Mouse (Mus musculus): ENCODE measurements around the gene Zrsr1. TPM values are rescaled to one million over a fixed set of nuclear protein-coding genes. Genes with fewer than 3 reads are reported as not detected.

Zrsr1 gene
- polyA plus RNA-seq, 1 experiment: 5.6 TPM

- peak overlapping the region; percentile 46 for H3ac ChIP-seq (ENCODE audit: control insufficient read depth, insufficient read length)
- H3K79me2 ChIP-seq (ENCODE audit: control insufficient read depth, insufficient read depth): peaks cover 51% of the 10 kb centered on the region
- TF ChIP-seq POLR2AphosphoS2 (IDR thresholded peaks at IDR 0.05; ENCODE audit: insufficient read length, low read depth): no peak
- TF ChIP-seq MYOD1 (IDR thresholded peaks at IDR 0.05; ENCODE audit: control insufficient read depth in 1 of 3, insufficient read length in 2 of 3, low read depth in 2 of 3): no peak
- TF ChIP-seq POLR2A (IDR thresholded peaks at IDR 0.05; ENCODE audit: insufficient read length, low read depth): no peak
- TF ChIP-seq REST (IDR thresholded peaks at IDR 0.05; ENCODE audit: insufficient read depth, insufficient read length): no peak
- no peak for TF ChIP-seq USF1 (IDR thresholded peaks at IDR 0.05; ENCODE audit: low read depth)
- no peak for TF ChIP-seq SRF (IDR thresholded peaks at IDR 0.05; ENCODE audit: control insufficient read depth, insufficient read length, low read depth)
- no peaks in the 10 kb centered on the region for H3K27me3 ChIP-seq (ENCODE audit: control insufficient read depth, insufficient read depth, insufficient read length)
- H3K4me3 ChIP-seq: peak overlapping the region; percentile 86
- peak overlapping the region; percentile 74 for H3K4me2 ChIP-seq (ENCODE audit: low read depth)
- no peaks in the 10 kb centered on the region for H3K36me3 ChIP-seq (ENCODE audit: control insufficient read depth, insufficient read depth)
Observed at GRCm38 (mm10) chr11:22981543-22981950, 9.7 kb downstream of the Zrsr1 start.

- H3ac ChIP-seq (ENCODE audit: control insufficient read depth, insufficient read length): peak within 1 kb of the TSS; percentile 46
- peaks cover 44% of the 10 kb centered on the region for H3K79me2 ChIP-seq (ENCODE audit: control insufficient read depth, insufficient read depth)
- H3K36me3 ChIP-seq (ENCODE audit: control insufficient read depth, insufficient read depth): no peaks in the 10 kb centered on the region
- peak within 1 kb of the TSS; percentile 86 for H3K4me3 ChIP-seq
- H3K4me2 ChIP-seq (ENCODE audit: low read depth): peak within 1 kb of the TSS; percentile 74
- H3K27me3 ChIP-seq (ENCODE audit: control insufficient read depth, insufficient read depth, insufficient read length): no peaks in the 10 kb centered on the region
- TF ChIP-seq REST (IDR thresholded peaks at IDR 0.05; ENCODE audit: insufficient read depth, insufficient read length) (no peak), POLR2A (IDR thresholded peaks at IDR 0.05; ENCODE audit: insufficient read length, low read depth) (peak; percentile 89), POLR2AphosphoS2 (IDR thresholded peaks at IDR 0.05; ENCODE audit: insufficient read length, low read depth) (peak; percentile 92), TCF3 (IDR thresholded peaks at IDR 0.05; ENCODE audit: insufficient read length, low read depth) (no peak), CEBPB (IDR thresholded peaks at IDR 0.05; ENCODE audit: insufficient read depth, poor library complexity, severe bottlenecking) (no peak), MYOG (IDR thresholded peaks at IDR 0.05; ENCODE audit: control insufficient read depth in 1 of 3, insufficient read depth in 1 of 3, insufficient read length in 2 of 3, low read depth in 2 of 3) (peak in 1 of 3 experiments; percentile 36)
Observed at GRCm38 (mm10) chr11:22981984-22982757, 10.4 kb downstream of the Zrsr1 start, which contains the start of the genes Gm28048 and Commd1. Gm28048 (minus strand) TSS chr11:22982090. Commd1 (minus strand) TSS chr11:22982382.

- peaks cover 38% of the 10 kb centered on the region for H3K79me2 ChIP-seq (ENCODE audit: control insufficient read depth, insufficient read depth)
- TF ChIP-seq CEBPB (IDR thresholded peaks at IDR 0.05; ENCODE audit: insufficient read depth, poor library complexity, severe bottlenecking) (no peak), SRF (IDR thresholded peaks at IDR 0.05; ENCODE audit: control insufficient read depth, insufficient read length, low read depth) (no peak), TCF12 (IDR thresholded peaks at IDR 0.05; ENCODE audit: insufficient read depth, poor library complexity, severe bottlenecking) (no peak), TCF3 (IDR thresholded peaks at IDR 0.05; ENCODE audit: insufficient read length, low read depth) (no peak)
- no peaks in the 10 kb centered on the region for H3K36me3 ChIP-seq (ENCODE audit: control insufficient read depth, insufficient read depth)
- no peak overlapping the region for H3ac ChIP-seq (ENCODE audit: control insufficient read depth, insufficient read length)
- no peaks in the 10 kb centered on the region for H3K27me3 ChIP-seq (ENCODE audit: control insufficient read depth, insufficient read depth, insufficient read length)
- peak overlapping the region; percentile 86 for H3K4me3 ChIP-seq
- peak overlapping the region; percentile 74 for H3K4me2 ChIP-seq (ENCODE audit: low read depth)
Observed at GRCm38 (mm10) chr11:22982846-22983245, 11.0 kb downstream of the Zrsr1 start.

- Histone ChIP-seq H3K4me2 (ENCODE audit: low read depth) (no peak overlapping the region), H3K36me3 (ENCODE audit: control insufficient read depth, insufficient read depth) (no peaks in the 10 kb centered on the region), H3K4me3 (no peak overlapping the region), H3K79me2 (ENCODE audit: control insufficient read depth, insufficient read depth) (peaks cover 12% of the 10 kb centered on the region), H3ac (ENCODE audit: control insufficient read depth, insufficient read length) (no peak overlapping the region), H3K27me3 (ENCODE audit: control insufficient read depth, insufficient read depth, insufficient read length) (no peaks in the 10 kb centered on the region)
- TF ChIP-seq MYOD1 (IDR thresholded peaks at IDR 0.05; ENCODE audit: control insufficient read depth in 1 of 3, insufficient read length in 2 of 3, low read depth in 2 of 3): no peak
- no peak for TF ChIP-seq TCF12 (IDR thresholded peaks at IDR 0.05; ENCODE audit: insufficient read depth, poor library complexity, severe bottlenecking)
- no peak for TF ChIP-seq USF1 (IDR thresholded peaks at IDR 0.05; ENCODE audit: low read depth)
- no peak for TF ChIP-seq E2F4 (IDR thresholded peaks at IDR 0.05; ENCODE audit: insufficient read depth)
- no peak for TF ChIP-seq SRF (IDR thresholded peaks at IDR 0.05; ENCODE audit: control insufficient read depth, insufficient read length, low read depth)
- no peak for TF ChIP-seq POLR2AphosphoS2 (IDR thresholded peaks at IDR 0.05; ENCODE audit: insufficient read length, low read depth)
- TF ChIP-seq TCF3 (IDR thresholded peaks at IDR 0.05; ENCODE audit: insufficient read length, low read depth): no peak
- TF ChIP-seq MAX (IDR thresholded peaks at IDR 0.05; ENCODE audit: low read depth): no peak
- TF ChIP-seq REST (IDR thresholded peaks at IDR 0.05; ENCODE audit: insufficient read depth, insufficient read length): no peak
- no peak for TF ChIP-seq CEBPB (IDR thresholded peaks at IDR 0.05; ENCODE audit: insufficient read depth, poor library complexity, severe bottlenecking)
- TF ChIP-seq POLR2A (IDR thresholded peaks at IDR 0.05; ENCODE audit: insufficient read length, low read depth): no peak
- TF ChIP-seq MYOG (IDR thresholded peaks at IDR 0.05; ENCODE audit: control insufficient read depth in 1 of 3, insufficient read depth in 1 of 3, insufficient read length in 2 of 3, low read depth in 2 of 3): no peak
Observed at GRCm38 (mm10) chr11:22985510-22985909, 13.7 kb downstream of the Zrsr1 start.

- TF ChIP-seq TCF3 (IDR thresholded peaks at IDR 0.05; ENCODE audit: insufficient read length, low read depth): no peak
- TF ChIP-seq E2F4 (IDR thresholded peaks at IDR 0.05; ENCODE audit: insufficient read depth): no peak
- no peak for TF ChIP-seq POLR2AphosphoS2 (IDR thresholded peaks at IDR 0.05; ENCODE audit: insufficient read length, low read depth)
- no peak for TF ChIP-seq TCF12 (IDR thresholded peaks at IDR 0.05; ENCODE audit: insufficient read depth, poor library complexity, severe bottlenecking)
- TF ChIP-seq CEBPB (IDR thresholded peaks at IDR 0.05; ENCODE audit: insufficient read depth, poor library complexity, severe bottlenecking): no peak
- no peak for TF ChIP-seq MYOG (IDR thresholded peaks at IDR 0.05; ENCODE audit: control insufficient read depth in 1 of 3, insufficient read depth in 1 of 3, insufficient read length in 2 of 3, low read depth in 2 of 3)
- no peak for TF ChIP-seq MAX (IDR thresholded peaks at IDR 0.05; ENCODE audit: low read depth)
- no peak for TF ChIP-seq POLR2A (IDR thresholded peaks at IDR 0.05; ENCODE audit: insufficient read length, low read depth)
- TF ChIP-seq MYOD1 (IDR thresholded peaks at IDR 0.05; ENCODE audit: control insufficient read depth in 1 of 3, insufficient read length in 2 of 3, low read depth in 2 of 3): no peak
- no peak for TF ChIP-seq REST (IDR thresholded peaks at IDR 0.05; ENCODE audit: insufficient read depth, insufficient read length)
- no peak for TF ChIP-seq USF1 (IDR thresholded peaks at IDR 0.05; ENCODE audit: low read depth)
- TF ChIP-seq SRF (IDR thresholded peaks at IDR 0.05; ENCODE audit: control insufficient read depth, insufficient read length, low read depth): no peak
- Histone ChIP-seq H3K4me2 (ENCODE audit: low read depth) (peak overlapping the region; percentile 41), H3K79me2 (ENCODE audit: control insufficient read depth, insufficient read depth) (peaks cover 19% of the 10 kb centered on the region), H3K36me3 (ENCODE audit: control insufficient read depth, insufficient read depth) (no peaks in the 10 kb centered on the region), H3K27me3 (ENCODE audit: control insufficient read depth, insufficient read depth, insufficient read length) (no peaks in the 10 kb centered on the region), H3K4me3 (no peak overlapping the region), H3ac (ENCODE audit: control insufficient read depth, insufficient read length) (no peak overlapping the region)
Observed at GRCm38 (mm10) chr11:22987357-22987756, 15.6 kb downstream of the Zrsr1 start.
